Mouse (Mus musculus) cerebellum, adult 2 months (tissue): Measurements from ENCODE around the gene Atp5e. TPM values are rescaled to one million over a fixed set of nuclear protein-coding genes. Genes with fewer than 3 reads are reported as not detected.

Experiments
- DNase-seq, 2 experiments: peaks; one replicate each; pipeline ENCODE4 v3.0.0; 2021
- H3K27ac ChIP-seq: fragments of 200-500 bp; 2 replicates; pipeline ENCODE4 v1.5.1; 2012; ENCODE audit warnings: low read length, control low read depth, inconsistent platforms; ENCODE audit not compliant: insufficient read depth
- H3K27me3 ChIP-seq: fragments of 200-500 bp; 2 replicates; pipeline ENCODE4 v1.6.1; 2012; ENCODE audit warnings: inconsistent platforms, mild to moderate bottlenecking, low read length, moderate library complexity; ENCODE audit not compliant: control insufficient read depth, insufficient read depth
- H3K4me1 ChIP-seq: fragments of 200-500 bp; 2 replicates; pipeline ENCODE4 v1.6.1; 2011; ENCODE audit warnings: low read length; ENCODE audit not compliant: control insufficient read depth, insufficient read depth
- H3K4me3 ChIP-seq: fragments of 200-500 bp; replicated peaks from 2 replicates; pipeline ENCODE3; 2011; ENCODE audit warnings: mild to moderate bottlenecking, low read depth, low read length, control low read depth; ENCODE audit not compliant: insufficient read depth
- CTCF ChIP-seq: fragments of 200-500 bp; IDR thresholded peaks from 2 replicates; pipeline ENCODE4 v1.5.1; 2011; ENCODE audit warnings: low read depth, mild to moderate bottlenecking, control low read depth, low read length, moderate library complexity, borderline replicate concordance; ENCODE audit not compliant: insufficient read depth
- POLR2A ChIP-seq: fragments of 200-500 bp; IDR thresholded peaks from 2 replicates; pipeline ENCODE4 v1.6.1; 2011; ENCODE audit warnings: low read length, control low read depth, borderline replicate concordance; ENCODE audit not compliant: insufficient read depth
- WGBS: fragments of 180-500 bp; shearing (Covaris S2); methylation state at CpG from one replicate; pipeline ENCODE4 v1.1.7; 2018; 5-methylcytosine and 5-hydroxymethylcytosine counted together
- polyA plus RNA-seq: library from polyadenylated mRNA; depleted of rRNA; stranded (reverse); fragments of >200 nt; gene quantifications from 2 replicates; pipeline ENCODE4 v1.2.3, GENCODE M21; 2012

Atp5e gene
- polyA plus RNA-seq, 1 experiment: 697 TPM

DNA sequence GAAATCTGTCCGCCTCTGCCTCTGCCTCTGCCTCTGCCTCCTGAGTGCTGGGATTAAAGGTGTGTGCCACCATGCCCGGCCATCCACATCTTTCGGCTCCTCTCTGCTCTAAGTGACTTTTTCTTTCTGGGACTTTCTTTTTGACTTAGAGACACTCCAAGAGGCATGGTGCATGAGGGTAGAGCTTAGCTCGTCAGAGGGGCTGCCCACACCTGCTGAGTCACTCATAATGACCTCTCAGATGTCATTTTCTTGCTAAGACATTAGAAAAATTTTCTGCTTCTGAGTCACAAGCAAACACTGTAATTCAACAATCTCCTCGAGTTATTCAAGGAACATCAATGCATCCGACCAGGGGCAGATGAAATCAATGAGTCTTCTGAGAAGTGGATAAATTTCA lies 18.9 kb downstream of the Atp5e start:
- Histone ChIP-seq H3K4me1 (no peaks in the 10 kb centered on the region), H3K27ac (no peak overlapping the region), H3K4me3 (no peak overlapping the region), H3K27me3 (no peaks in the 10 kb centered on the region)
- WGBS: 76% methylated on average over 6 of the region's 6 CpGs
- DNase-seq: no peak
- no peak for TF ChIP-seq CTCF
- no peak for TF ChIP-seq POLR2A

DNA sequence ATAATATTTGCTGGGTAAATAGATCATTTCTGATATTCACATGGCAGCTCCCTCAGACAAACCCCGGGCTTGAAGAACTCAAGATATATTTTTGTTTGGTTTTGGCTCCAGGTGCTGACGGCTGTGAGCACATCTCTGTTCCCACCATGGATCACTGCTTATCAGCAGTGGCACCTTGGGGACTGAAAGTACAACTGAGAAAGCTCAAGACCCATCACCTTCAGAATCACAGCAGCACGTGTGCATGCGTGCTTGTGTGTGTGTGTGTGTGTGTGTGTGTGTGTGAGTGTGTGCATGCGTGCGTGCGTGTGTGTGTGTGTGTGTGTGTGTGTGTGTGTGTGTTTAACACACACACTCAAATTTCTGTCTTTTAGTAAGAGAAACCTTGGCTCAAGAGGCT lies 19.5 kb downstream of the Atp5e start:
- WGBS: 85% methylated on average over 7 of the region's 7 CpGs

DNA sequence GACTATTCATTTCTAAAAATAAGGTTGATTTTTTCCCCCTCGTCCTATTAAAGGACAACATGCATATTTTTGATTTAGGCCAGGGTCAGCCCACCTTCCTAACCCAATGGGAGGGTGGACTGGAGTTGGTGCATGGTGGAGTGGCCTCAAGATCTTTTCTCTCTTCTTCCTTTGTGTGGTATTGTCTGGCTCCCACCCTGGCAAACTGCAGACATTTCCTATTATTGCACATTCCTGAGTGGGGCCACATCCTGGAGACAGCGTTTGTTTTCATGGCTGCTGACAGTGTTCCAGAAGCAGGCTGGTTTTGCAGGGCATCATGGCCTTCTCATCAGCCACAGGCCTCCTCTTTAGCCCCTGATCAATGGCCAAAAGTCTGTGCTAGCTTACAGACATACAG lies 20.9 kb downstream of the Atp5e start:
- no peaks in the 10 kb centered on the region for H3K27me3 ChIP-seq
- no peaks in the 10 kb centered on the region; the same call in 1 of the 2 replicates for H3K4me1 ChIP-seq
- no peak for DNase-seq
- TF ChIP-seq POLR2A (no peak), CTCF (no peak)
- no peak overlapping the region for H3K4me3 ChIP-seq
- no peak overlapping the region for H3K27ac ChIP-seq
- 20% methylated on average over 2 of the region's 2 CpGs for WGBS

More for the DNA sequence above, 19.5 kb downstream of the Atp5e start:
- no peaks in the 10 kb centered on the region for H3K27me3 ChIP-seq
- no peak overlapping the region for H3K27ac ChIP-seq
- no peak for DNase-seq
- no peaks in the 10 kb centered on the region for H3K4me1 ChIP-seq
- no peak for TF ChIP-seq POLR2A
- TF ChIP-seq CTCF: no peak
- no peak overlapping the region for H3K4me3 ChIP-seq

DNA sequence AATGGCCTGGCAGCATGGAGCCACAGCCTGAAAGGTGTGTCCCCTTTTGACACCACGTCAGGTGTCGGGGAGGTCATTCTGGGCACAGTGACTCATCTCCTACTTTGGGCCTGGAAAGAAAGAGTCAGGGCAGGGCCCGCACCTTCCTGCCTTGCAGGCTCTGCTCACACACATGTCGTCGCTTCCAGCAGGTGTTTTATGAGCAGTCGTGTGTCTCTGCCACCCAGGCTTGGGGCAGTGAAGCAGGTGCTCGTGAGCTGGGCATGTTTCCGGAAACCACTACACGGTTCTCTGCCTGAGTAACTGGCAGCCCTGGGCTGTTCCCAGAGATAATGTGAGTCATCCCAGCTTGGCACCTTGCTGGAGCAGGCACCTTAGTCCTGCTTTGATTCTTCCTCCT lies 21.4 kb downstream of the Atp5e start:
- 77% methylated on average over 9 of the region's 9 CpGs for WGBS
- Histone ChIP-seq H3K27ac (no peak overlapping the region), H3K4me3 (no peak overlapping the region), H3K27me3 (no peaks in the 10 kb centered on the region), H3K4me1 (no peaks in the 10 kb centered on the region; the same call in 1 of the 2 replicates)
- no peak for DNase-seq
- TF ChIP-seq POLR2A (no peak), CTCF (no peak)

DNA sequence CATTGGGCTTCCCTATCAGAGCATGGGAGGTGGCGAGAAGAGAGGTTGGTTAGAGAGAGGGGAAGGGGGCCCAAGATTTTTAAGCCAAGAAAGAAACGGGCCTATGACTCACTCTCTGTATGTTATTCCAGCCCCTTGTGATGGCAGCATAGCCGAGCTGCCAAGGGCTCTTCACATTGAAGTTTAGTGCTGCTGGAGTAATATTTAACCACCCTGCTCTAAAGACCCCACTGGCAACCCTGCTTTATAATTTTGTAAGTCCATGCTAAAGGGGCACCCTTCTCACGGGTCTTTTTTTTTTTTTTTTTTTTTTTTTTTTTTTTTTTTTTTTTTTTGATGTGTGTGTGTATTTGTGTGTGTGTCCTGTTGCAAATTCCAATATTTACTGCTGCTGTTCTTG lies 22.0 kb downstream of the Atp5e start:
- WGBS: 79% methylated on average over 4 of the region's 4 CpGs
- no peak overlapping the region for H3K4me3 ChIP-seq
- H3K27me3 ChIP-seq: no peaks in the 10 kb centered on the region
- no peak for TF ChIP-seq CTCF
- TF ChIP-seq POLR2A: no peak
- DNase-seq: no peak
- H3K27ac ChIP-seq: no peak overlapping the region
- no peaks in the 10 kb centered on the region; the same call in 1 of the 2 replicates for H3K4me1 ChIP-seq

DNA sequence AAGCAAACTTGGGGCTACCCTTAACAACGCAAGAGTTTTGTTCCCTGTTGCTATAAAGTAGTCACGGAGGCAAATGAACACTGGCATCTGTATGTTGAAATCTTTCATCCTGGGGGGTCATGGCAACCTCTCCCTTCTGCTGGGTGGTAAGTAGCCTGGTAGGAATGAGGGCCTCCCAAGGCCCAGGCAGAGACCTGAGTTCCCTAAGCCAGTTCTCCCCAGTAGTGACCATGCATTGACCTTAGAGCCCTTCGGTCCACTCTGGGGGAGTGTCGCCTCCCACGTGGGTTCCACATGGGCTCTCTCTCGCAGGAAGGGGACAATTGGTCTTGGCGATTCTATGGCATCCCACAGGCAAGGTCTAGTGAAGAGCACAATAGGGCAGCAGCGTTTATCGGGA lies 23.9 kb downstream of the Atp5e start:
- Histone ChIP-seq H3K27me3 (no peaks in the 10 kb centered on the region), H3K4me1 (no peaks in the 10 kb centered on the region; the same call in 1 of the 2 replicates), H3K27ac (no peak overlapping the region), H3K4me3 (no peak overlapping the region)
- TF ChIP-seq CTCF: no peak
- TF ChIP-seq POLR2A: no peak
- DNase-seq: no peak
- WGBS: 81% methylated on average over 9 of the region's 9 CpGs

DNA sequence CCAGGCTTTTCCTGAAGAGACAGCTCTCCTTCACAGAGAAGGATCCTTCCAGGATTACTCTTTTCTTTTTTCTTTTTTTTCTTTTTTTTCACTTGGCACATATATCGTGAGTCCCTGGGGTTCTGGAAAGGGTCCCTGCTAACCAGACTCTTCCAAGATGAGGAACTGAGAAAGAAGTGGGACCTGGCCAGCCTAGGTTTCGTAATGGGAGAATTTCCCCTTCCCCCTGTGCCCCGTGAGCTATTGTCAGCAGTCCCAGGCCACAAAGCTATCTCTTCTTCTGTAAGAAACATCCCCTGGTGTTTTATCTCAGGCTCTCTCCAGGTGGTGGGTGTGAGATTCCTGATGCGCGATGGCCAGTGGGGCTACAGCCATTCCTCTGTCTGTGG lies 24.5 kb downstream of the Atp5e start:
- H3K27ac ChIP-seq: no peak overlapping the region
- H3K4me1 ChIP-seq: no peaks in the 10 kb centered on the region; the same call in 1 of the 2 replicates
- H3K27me3 ChIP-seq: no peaks in the 10 kb centered on the region
- DNase-seq: no peak
- TF ChIP-seq POLR2A: no peak
- TF ChIP-seq CTCF: no peak
- 38% methylated on average over 5 of the region's 5 CpGs for WGBS
- no peak overlapping the region for H3K4me3 ChIP-seq

DNA sequence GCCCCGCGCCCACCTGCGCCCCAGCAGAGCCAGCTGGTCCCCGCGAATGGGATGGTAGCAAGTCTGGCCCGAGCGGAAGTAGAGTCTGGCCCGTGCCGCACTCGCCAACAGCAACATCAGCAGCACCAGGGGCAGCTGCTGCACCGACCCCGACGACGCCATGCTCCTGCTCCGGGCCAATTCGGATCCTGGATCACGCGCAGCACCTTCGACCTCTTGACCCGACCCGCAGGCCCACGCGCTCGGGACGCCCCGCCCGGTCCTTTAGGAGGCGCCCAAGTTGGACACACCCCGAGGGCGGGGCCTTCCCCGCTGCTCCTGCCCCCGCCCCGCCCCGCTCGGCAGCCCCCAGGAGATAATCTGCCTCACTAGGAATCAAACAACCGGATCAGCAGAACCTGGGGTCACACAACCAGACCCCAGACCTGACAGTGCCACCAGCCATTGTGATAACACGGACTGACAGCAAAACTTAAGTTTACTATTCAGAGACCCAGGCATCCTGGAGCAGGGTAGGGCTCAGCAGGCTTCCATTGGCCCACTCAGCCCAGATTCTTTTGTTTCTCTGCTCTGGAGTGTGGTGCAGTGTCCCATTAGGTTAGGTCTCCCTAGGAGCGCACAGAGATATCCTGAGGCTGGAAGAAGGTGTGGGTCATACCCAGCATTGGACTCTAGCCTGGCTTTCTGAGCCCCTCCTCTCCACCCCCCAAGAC lies 25.0 kb downstream of the Atp5e start, which contains the start of gene Ctsz:
Ctsz (minus strand) TSS at position 303 of the 713 bp plus-strand sequence.
- no peaks in the 10 kb centered on the region for H3K27me3 ChIP-seq
- DNase-seq: peak; percentile 48 to 58
- peak within 1 kb of the TSS; percentile 89 for H3K4me3 ChIP-seq
- 1% methylated on average over 38 of the region's 38 CpGs for WGBS
- TF ChIP-seq CTCF: no peak
- TF ChIP-seq POLR2A: peak; percentile 22; the same call in 1 of the 2 replicates
- no peaks in the 10 kb centered on the region; the same call in 1 of the 2 replicates for H3K4me1 ChIP-seq
- no peak within 1 kb of the TSS; the same call in 1 of the 2 replicates for H3K27ac ChIP-seq
